Mouse (Mus musculus) embryonic fibroblast, embryonic 13.5 days (primary cell): ENCODE data around the gene Irgm1.

Experiments used
- CTCF ChIP-seq: IDR thresholded peaks from 2 replicates; pipeline ENCODE4 v1.5.1; 2011; ENCODE audit warnings: mild to moderate bottlenecking, control low read depth, low read length, moderate library complexity, borderline replicate concordance; ENCODE audit not compliant: insufficient read depth
- POLR2A ChIP-seq: IDR thresholded peaks from 2 replicates; pipeline ENCODE4 v1.6.1; 2011; ENCODE audit warnings: low read depth, mild to moderate bottlenecking, control low read depth, low read length, moderate library complexity

DNA sequence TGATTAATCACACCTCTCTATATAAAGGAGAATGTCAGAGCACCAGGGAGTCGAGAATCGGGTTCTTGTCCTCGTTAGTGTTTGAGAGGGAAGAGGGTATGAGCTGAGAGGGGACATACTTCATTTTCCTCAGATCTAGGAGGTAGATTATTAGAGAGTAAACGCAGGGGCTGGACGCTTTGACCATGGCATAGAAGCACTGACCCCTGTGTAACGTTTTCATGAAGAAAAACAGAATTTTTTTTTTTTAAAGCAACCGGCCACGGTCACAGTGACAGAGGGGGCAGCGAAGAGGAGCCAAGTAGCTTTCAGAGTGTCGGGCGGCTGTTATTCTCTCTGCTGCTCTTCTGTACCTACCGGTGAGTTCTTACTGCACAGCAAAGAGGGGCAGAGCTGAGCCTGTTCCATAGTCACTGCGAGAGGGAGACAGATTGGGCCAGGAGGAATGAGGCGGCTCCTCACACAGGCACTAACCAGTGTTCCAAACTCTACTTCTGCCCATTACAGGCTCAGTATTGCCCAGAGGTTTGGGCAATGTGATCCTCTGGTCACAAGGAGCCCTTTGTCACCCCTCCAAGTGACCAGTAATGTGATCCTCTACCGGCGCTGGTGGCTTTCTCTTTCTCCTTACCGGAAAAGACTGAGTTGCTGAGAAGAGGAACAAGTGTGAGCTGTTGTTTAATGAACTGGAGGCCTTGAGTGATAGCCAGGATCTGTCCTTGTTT lies 496 bp upstream of the Irgm1 start:
- TF ChIP-seq POLR2A = peak; percentile 66
- no peak for TF ChIP-seq CTCF
